Mouse (Mus musculus) urinary bladder, postnatal 4 days (tissue): ENCODE measurements at regions not wholly inside any gene's neighbourhood (a gene's known extent, or its start where the extent isn't known, plus 50 kb on each side); places are given as distances from the start of the nearest gene placed in this dataset.
A peak's percentile ranks its signal among the peaks of the same experiment; 100 is the strongest.

Experiments
- DNase-seq, 2 experiments: peaks; one replicate each; pipeline ENCODE4 v3.0.0; 2021 to 2022; ENCODE audit warnings: low spot score in 2 of 2

GRCm38 (mm10) chr1:88809756-88810155, 107.7 kb upstream of the Arl4c start:
- no peak for DNase-seq

- no peak for DNase-seq
These were observed 111.2 kb upstream of the Arl4c start for GRCm38 (mm10) chr1:88813200-88813599.

- no peak for DNase-seq
These were observed 114.4 kb upstream of the Arl4c start for GRCm38 (mm10) chr1:88816376-88816945.

- no peak for DNase-seq
These were observed 123.2 kb upstream of the Arl4c start for GRCm38 (mm10) chr1:88825215-88825614.

- DNase-seq = no peak
These were observed 136.7 kb upstream of the Arl4c start for GRCm38 (mm10) chr1:88838661-88839274.

GRCm38 (mm10) chr1:88839407-88839976, 137.5 kb upstream of the Arl4c start:
- DNase-seq = no peak

GRCm38 (mm10) chr1:88839977-88840628, 138.1 kb upstream of the Arl4c start:
- no peak for DNase-seq

- no peak for DNase-seq
These were observed 139.1 kb upstream of the Arl4c start for GRCm38 (mm10) chr1:88840991-88841592.

GRCm38 (mm10) chr1:88847333-88848091, 145.5 kb upstream of the Arl4c start:
- DNase-seq = peak in 1 of 2 experiments; percentile 39

- peak in 1 of 2 experiments; percentile 28 for DNase-seq
These were observed 146.2 kb upstream of the Arl4c start for GRCm38 (mm10) chr1:88848246-88848645.

- peak in 1 of 2 experiments; percentile 20 for DNase-seq
These were observed 147.4 kb upstream of the Arl4c start for GRCm38 (mm10) chr1:88849421-88849820.

GRCm38 (mm10) chr1:88851931-88852330, 149.9 kb upstream of the Arl4c start:
- DNase-seq = no peak

- DNase-seq = no peak
These were observed 159.0 kb upstream of the Arl4c start for GRCm38 (mm10) chr1:88860871-88861589.

GRCm38 (mm10) chr1:88861590-88861935, 159.5 kb upstream of the Arl4c start:
- no peak for DNase-seq

GRCm38 (mm10) chr1:88865436-88865835, 163.4 kb upstream of the Arl4c start:
- DNase-seq = peak in 1 of 2 experiments; percentile 43

- DNase-seq = peak in 1 of 2 experiments; percentile 51
These were observed 164.6 kb upstream of the Arl4c start for GRCm38 (mm10) chr1:88866571-88866970.

- DNase-seq = peak in 1 of 2 experiments; percentile 52
These were observed 165.1 kb upstream of the Arl4c start for GRCm38 (mm10) chr1:88867138-88867537.

- peak in 1 of 2 experiments; percentile 36 for DNase-seq
These were observed 167.9 kb upstream of the Arl4c start for GRCm38 (mm10) chr1:88869885-88870284.

GRCm38 (mm10) chr1:88875356-88875755, 173.3 kb upstream of the Arl4c start:
- DNase-seq = no peak

- no peak for DNase-seq
These were observed 175.4 kb upstream of the Arl4c start for GRCm38 (mm10) chr1:88877441-88877840.

- DNase-seq = no peak
These were observed 176.8 kb upstream of the Arl4c start for GRCm38 (mm10) chr1:88878831-88879230.
